Mouse (Mus musculus) lung, adult 2 months (tissue): Measurements from ENCODE around the gene Gm9513.

Source experiments
- CTCF ChIP-seq: fragments of 200-500 bp; IDR thresholded peaks from 2 replicates; pipeline ENCODE4 v1.5.1; 2011; ENCODE audit warnings: mild to moderate bottlenecking, low read length, control low read depth; ENCODE audit not compliant: insufficient read depth
- POLR2A ChIP-seq: fragments of 200-500 bp; IDR thresholded peaks from 2 replicates; pipeline ENCODE4 v1.6.1; 2011; ENCODE audit warnings: low read depth, mild to moderate bottlenecking, control low read depth, low read length, borderline replicate concordance; ENCODE audit errors: extremely low read depth

DNA sequence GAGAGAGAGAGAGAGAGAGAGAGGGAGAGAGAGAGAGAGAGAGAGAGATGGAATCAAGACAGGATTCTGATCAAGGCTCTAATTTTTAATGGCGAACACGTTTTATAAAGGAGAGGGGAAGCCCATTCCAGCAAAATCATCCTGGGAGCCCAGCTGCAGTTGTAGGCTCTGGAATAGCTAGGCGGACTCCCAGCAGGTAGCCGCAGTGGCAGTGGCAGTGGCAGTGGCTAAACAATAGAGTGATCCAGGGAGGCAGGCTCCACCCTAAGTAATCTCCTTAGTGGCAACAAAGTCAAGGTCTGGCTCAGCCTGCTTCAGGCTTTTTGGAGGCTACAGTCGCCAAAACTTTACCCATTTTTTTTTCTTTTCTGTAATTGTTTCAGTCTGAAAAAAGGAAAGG, 28.8 kb downstream of the Gm9513 start:
- no peak for TF ChIP-seq CTCF
- TF ChIP-seq POLR2A = no peak
